Mouse (Mus musculus) kidney, adult 2 months (tissue): ENCODE data around the gene Faap20. TPM values are rescaled to one million over a fixed set of nuclear protein-coding genes. Genes with fewer than 3 reads are reported as not detected.

Experiments
- DNase-seq: peaks from one replicate; pipeline ENCODE4 v3.0.0; 2021
- H3K27ac ChIP-seq: fragments of 200-500 bp; 2 replicates; pipeline ENCODE4 v1.5.1; 2012; ENCODE audit warnings: low read depth, low read length, control low read depth, inconsistent platforms; ENCODE audit not compliant: insufficient read depth
- H3K27me3 ChIP-seq: fragments of 200-500 bp; replicated peaks from 2 replicates; pipeline ENCODE4 v1.6.1; 2012; ENCODE audit warnings: mild to moderate bottlenecking, moderate library complexity, low read length, inconsistent platforms; ENCODE audit not compliant: control insufficient read depth, insufficient read depth
- H3K36me3 ChIP-seq: fragments of 200-500 bp; 2 replicates; pipeline ENCODE4 v1.6.1; 2012; ENCODE audit warnings: mild to moderate bottlenecking, moderate library complexity, low read length, inconsistent platforms; ENCODE audit not compliant: control insufficient read depth, insufficient read depth
- H3K4me1 ChIP-seq: fragments of 200-500 bp; 2 replicates; pipeline ENCODE4 v1.6.1; 2011; ENCODE audit warnings: low read length; ENCODE audit not compliant: control insufficient read depth, insufficient read depth
- H3K4me3 ChIP-seq: fragments of 200-500 bp; 2 replicates; pipeline ENCODE4 v1.5.1; 2011; ENCODE audit warnings: mild to moderate bottlenecking, low read depth, low read length, control low read depth; ENCODE audit not compliant: insufficient read depth
- CTCF ChIP-seq: fragments of 200-500 bp; conservative IDR thresholded peaks from 2 replicates; pipeline ENCODE4 v1.5.1; 2011; ENCODE audit warnings: low read depth, mild to moderate bottlenecking, control low read depth, low read length, moderate library complexity, mixed read lengths; ENCODE audit not compliant: insufficient read depth, insufficient read length
- POLR2A ChIP-seq: fragments of 200-500 bp; IDR thresholded peaks from one replicate; pipeline ENCODE4 v1.6.1; 2011; ENCODE audit warnings: low read depth, low read length, control low read depth
- WGBS: fragments of 180-500 bp; shearing (Covaris S2); methylation state at CpG from one replicate; pipeline ENCODE4 v1.1.7; 2018; 5-methylcytosine and 5-hydroxymethylcytosine counted together
- polyA plus RNA-seq: library from polyadenylated mRNA; depleted of rRNA; stranded (reverse); fragments of >200 nt; gene quantifications from 2 replicates; pipeline ENCODE4 v1.2.3, GENCODE M21; 2012

Faap20 gene
- polyA plus RNA-seq, 1 experiment = 68.9 TPM

DNA sequence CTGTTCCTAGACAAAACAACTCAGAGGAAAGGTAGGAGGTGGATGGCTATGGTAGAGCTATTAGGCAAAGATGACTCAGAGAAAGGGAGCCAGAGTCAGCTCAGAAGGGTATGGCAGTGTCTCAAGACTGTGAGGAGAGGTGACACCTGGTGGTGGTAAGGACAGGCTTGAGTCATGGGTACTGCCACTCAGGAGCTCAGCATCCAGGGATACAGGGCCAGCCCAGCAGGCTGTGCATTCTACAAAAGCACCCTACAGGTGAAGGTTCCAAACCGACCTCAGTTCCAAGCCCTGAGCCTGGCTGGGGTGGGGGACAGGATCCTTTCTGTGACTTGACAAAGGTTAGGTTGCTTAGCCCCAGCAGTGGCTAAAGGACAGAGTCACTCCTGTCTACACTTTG, 39.0 kb downstream of the Faap20 start:
- 89% methylated on average over 1 of the region's 1 CpGs for WGBS
- no peak overlapping the region for H3K27ac ChIP-seq
- no peaks in the 10 kb centered on the region for H3K27me3 ChIP-seq
- no peaks in the 10 kb centered on the region for H3K36me3 ChIP-seq
- peaks cover under 1% of the 10 kb centered on the region; the same call in 1 of the 2 replicates for H3K4me1 ChIP-seq
- TF ChIP-seq POLR2A (no peak), CTCF (peak; percentile 28; the same call in 1 of the 2 replicates)
- no peak overlapping the region for H3K4me3 ChIP-seq
- DNase-seq = no peak

DNA sequence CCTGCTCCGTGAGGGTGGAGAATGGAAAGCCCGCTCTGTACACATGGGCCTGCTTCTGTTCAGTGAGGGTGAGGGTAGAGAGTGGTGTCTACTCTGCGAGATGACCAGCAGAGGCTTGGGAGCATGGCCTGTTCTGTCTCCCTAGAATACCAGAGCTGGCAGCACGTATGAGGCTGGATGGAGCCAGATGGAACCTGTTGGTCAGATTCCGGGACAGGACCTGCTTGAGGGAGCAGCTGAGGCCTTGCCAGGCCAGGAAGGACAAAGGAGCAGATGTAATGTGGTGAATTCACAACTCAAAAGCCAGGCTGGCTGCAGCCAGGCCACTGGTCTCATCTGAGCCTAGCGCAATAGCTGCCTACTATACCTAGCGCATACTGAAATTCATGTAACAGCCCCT, 40.4 kb downstream of the Faap20 start:
- Histone ChIP-seq H3K4me1 (no peaks in the 10 kb centered on the region), H3K27ac (no peak overlapping the region), H3K27me3 (no peaks in the 10 kb centered on the region), H3K36me3 (no peaks in the 10 kb centered on the region), H3K4me3 (no peak overlapping the region)
- TF ChIP-seq POLR2A = no peak
- no peak for TF ChIP-seq CTCF
- WGBS = 72% methylated on average over 7 of the region's 7 CpGs
- peak; percentile 58 for DNase-seq

DNA sequence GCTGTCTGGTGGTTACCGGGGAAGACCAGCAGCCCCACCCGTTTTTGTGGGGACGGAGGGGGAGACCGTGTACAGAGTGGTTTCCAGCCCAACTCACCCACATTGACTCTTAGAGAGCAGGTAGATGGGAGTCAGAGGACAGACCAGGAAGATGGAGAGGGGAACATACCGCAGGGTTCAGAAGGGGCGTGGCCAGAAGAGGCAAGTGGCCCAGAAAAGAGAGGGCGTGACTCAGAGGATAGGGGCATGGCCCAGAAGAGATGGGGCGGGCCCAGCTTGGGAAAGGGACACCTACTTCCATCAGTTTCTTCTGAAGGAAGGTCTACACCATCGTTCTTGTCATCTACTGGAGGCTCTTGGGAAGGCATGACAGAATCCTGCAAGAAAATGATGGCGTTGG, 43.3 kb downstream of the Faap20 start:
- no peak for TF ChIP-seq POLR2A
- no peak for TF ChIP-seq CTCF
- Histone ChIP-seq H3K27me3 (no peaks in the 10 kb centered on the region), H3K4me3 (no peak overlapping the region), H3K27ac (no peak overlapping the region), H3K4me1 (no peaks in the 10 kb centered on the region), H3K36me3 (no peaks in the 10 kb centered on the region)
- DNase-seq = no peak
- WGBS = 89% methylated on average over 10 of the region's 10 CpGs

DNA sequence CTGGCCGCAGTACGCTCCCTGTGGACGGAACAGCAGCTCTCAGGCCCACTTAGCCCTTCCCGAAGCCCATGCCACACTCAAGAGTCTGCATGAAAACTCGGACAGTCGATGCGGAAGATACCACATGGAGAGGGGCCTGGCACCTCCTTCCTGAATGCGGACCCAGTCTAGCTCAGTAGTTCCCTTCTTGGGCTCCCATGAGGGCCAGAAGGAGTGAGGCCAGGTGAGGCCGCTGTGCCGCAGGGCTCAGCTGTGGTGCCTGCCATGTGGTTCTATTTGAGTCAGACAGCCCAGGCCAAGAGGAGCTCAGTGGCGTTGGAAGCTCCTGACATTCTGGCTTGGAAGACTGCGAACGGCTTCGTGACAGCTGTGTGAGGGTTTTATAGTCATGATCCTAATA, 44.8 kb downstream of the Faap20 start:
- Histone ChIP-seq H3K4me3 (no peak overlapping the region), H3K4me1 (no peaks in the 10 kb centered on the region), H3K27ac (no peak overlapping the region), H3K27me3 (no peaks in the 10 kb centered on the region), H3K36me3 (no peaks in the 10 kb centered on the region)
- TF ChIP-seq POLR2A = no peak
- TF ChIP-seq CTCF = no peak
- DNase-seq = no peak
- 93% methylated on average over 14 of the region's 14 CpGs for WGBS

- TF ChIP-seq POLR2A = no peak
- TF ChIP-seq CTCF = 0 out of 2 replicates have a peak, but pooled peaks have one; percentile 10
- WGBS = 77% methylated on average over 10 of the region's 10 CpGs
- no peaks in the 10 kb centered on the region for H3K4me1 ChIP-seq
Observed at GRCm38 (mm10) chr4:155295026-155295590, 45.5 kb downstream of the Faap20 start.

GRCm38 (mm10) chr4:155295996-155296395, 46.4 kb downstream of the Faap20 start:
- no peak for DNase-seq
- H3K4me1 ChIP-seq = no peaks in the 10 kb centered on the region
- H3K27me3 ChIP-seq = no peaks in the 10 kb centered on the region
- H3K36me3 ChIP-seq = no peaks in the 10 kb centered on the region
- H3K27ac ChIP-seq = no peak overlapping the region
- WGBS = 66% methylated on average over 4 of the region's 4 CpGs
- no peak overlapping the region for H3K4me3 ChIP-seq
- no peak for TF ChIP-seq POLR2A
- no peak for TF ChIP-seq CTCF

More at GRCm38 (mm10) chr4:155295026-155295590, 45.5 kb downstream of the Faap20 start:
- Histone ChIP-seq H3K27ac (no peak overlapping the region), H3K36me3 (no peaks in the 10 kb centered on the region), H3K27me3 (no peaks in the 10 kb centered on the region), H3K4me3 (no peak overlapping the region)
- DNase-seq = no peak

- peak; percentile 29 for DNase-seq
- H3K27me3 ChIP-seq = no peaks in the 10 kb centered on the region
- H3K4me3 ChIP-seq = no peak overlapping the region
- TF ChIP-seq POLR2A (no peak), CTCF (peak; percentile 41)
- no peaks in the 10 kb centered on the region for H3K4me1 ChIP-seq
- H3K36me3 ChIP-seq = no peaks in the 10 kb centered on the region
- H3K27ac ChIP-seq = no peak overlapping the region
- WGBS = 54% methylated on average over 2 of the region's 2 CpGs
Observed at GRCm38 (mm10) chr4:155297057-155297456, 47.5 kb downstream of the Faap20 start.
